Mouse (Mus musculus) liver, embryonic 11.5 days (tissue): ENCODE measurements at regions not wholly inside any gene's neighbourhood (a gene's known extent, or its start where the extent isn't known, plus 50 kb on each side); places are given as distances from the start of the nearest gene placed in this dataset.
A peak's percentile ranks its signal among the peaks of the same experiment; 100 is the strongest.

Source experiments
- ATAC-seq: fragments of 200-750 bp; cut with Nextera tagmentation; replicated peaks from 2 replicates; pipeline ENCODE4 v1.8.0; 2017; ENCODE audit warnings: moderate number of reproducible peaks, mild to moderate bottlenecking, moderate TSS enrichment, moderate library complexity; ENCODE audit not compliant: low FRiP score
- DNase-seq: peaks from one replicate; pipeline ENCODE4 v3.0.0-alpha.2; 2017; ENCODE audit warnings: low spot score
- H3K27ac ChIP-seq: fragments of 300-500 bp; sonication (generic); 2 replicates; pipeline ENCODE4 v1.5.1; 2014; ENCODE audit warnings: mild to moderate bottlenecking, low read depth, low read length, control low read depth
- H3K27me3 ChIP-seq: fragments of 300-500 bp; sonication (generic); replicated peaks from 2 replicates; pipeline ENCODE4 v1.6.1; 2014; ENCODE audit warnings: low read length, mixed read lengths; ENCODE audit not compliant: control insufficient read depth, insufficient read depth
- H3K36me3 ChIP-seq: fragments of 300-500 bp; sonication (generic); 2 replicates; pipeline ENCODE4 v1.6.1; 2014; ENCODE audit warnings: mild to moderate bottlenecking, low read length, moderate library complexity, mixed read lengths; ENCODE audit not compliant: control insufficient read depth, insufficient read depth
- H3K4me1 ChIP-seq: fragments of 300-500 bp; sonication (generic); replicated peaks from 2 replicates; pipeline ENCODE4 v1.6.1; 2014; ENCODE audit warnings: low read length, mixed read lengths; ENCODE audit not compliant: control insufficient read depth, insufficient read depth
- H3K4me2 ChIP-seq: fragments of 300-500 bp; sonication (generic); 2 replicates; pipeline ENCODE4 v1.6.1; 2014; ENCODE audit warnings: mild to moderate bottlenecking, control low read depth, moderate library complexity
- H3K4me3 ChIP-seq: fragments of 300-500 bp; sonication (generic); 2 replicates; pipeline ENCODE4 v1.5.1; 2014; ENCODE audit warnings: low read depth, low read length, control low read depth
- H3K9ac ChIP-seq: fragments of 300-500 bp; sonication (generic); 2 replicates; pipeline ENCODE4 v1.6.1; 2014; ENCODE audit warnings: low read depth, low read length, control low read depth
- H3K9me3 ChIP-seq: fragments of 300-500 bp; sonication (generic); 2 replicates; pipeline ENCODE4 v1.6.1; 2016; ENCODE audit warnings: low read length, inconsistent platforms, mixed read lengths; ENCODE audit not compliant: control insufficient read depth
- WGBS: fragments of 180-500 bp; shearing (Covaris S2); extraction: QIAGEN DNeasy Blood & Tissue Kit; methylation state at CpG from one replicate; pipeline ENCODE4 v1.1.7; 2014; 5-methylcytosine and 5-hydroxymethylcytosine counted together

GRCm38 (mm10) chr8:67143479-67143878, 283.5 kb downstream of the Naf1 start:
- ATAC-seq (no peak), DNase-seq (no peak)
- H3K4me2 ChIP-seq: no peak overlapping the region
- H3K9ac ChIP-seq: no peak overlapping the region
- H3K27me3 ChIP-seq: no peaks in the 10 kb centered on the region
- H3K4me1 ChIP-seq: no peaks in the 10 kb centered on the region
- no peak overlapping the region for H3K27ac ChIP-seq
- H3K9me3 ChIP-seq: no peaks in the 10 kb centered on the region
- 57% methylated on average over 4 of the region's 4 CpGs for WGBS
- H3K4me3 ChIP-seq: no peak overlapping the region
- H3K36me3 ChIP-seq: no peaks in the 10 kb centered on the region

- no peak overlapping the region for H3K9ac ChIP-seq
- H3K4me1 ChIP-seq: no peaks in the 10 kb centered on the region
- no peak overlapping the region for H3K4me2 ChIP-seq
- no peaks in the 10 kb centered on the region for H3K27me3 ChIP-seq
- no peaks in the 10 kb centered on the region for H3K36me3 ChIP-seq
- H3K27ac ChIP-seq: no peak overlapping the region
- 67% methylated on average over 5 of the region's 5 CpGs for WGBS
- ATAC-seq (no peak), DNase-seq (no peak)
- H3K9me3 ChIP-seq: no peaks in the 10 kb centered on the region
- H3K4me3 ChIP-seq: no peak overlapping the region
Measured at GRCm38 (mm10) chr8:67181741-67182140, 321.7 kb downstream of the Naf1 start.

- Histone ChIP-seq H3K4me1 (no peaks in the 10 kb centered on the region), H3K36me3 (no peaks in the 10 kb centered on the region), H3K27ac (no peak overlapping the region), H3K27me3 (no peaks in the 10 kb centered on the region), H3K4me2 (no peak overlapping the region), H3K9ac (no peak overlapping the region), H3K9me3 (no peaks in the 10 kb centered on the region), H3K4me3 (no peak overlapping the region)
- ATAC-seq: no peak
- DNase-seq: no peak
Measured at GRCm38 (mm10) chr8:67199213-67199612, 324.4 kb upstream of the Nat3 start.

- 75% methylated on average over 1 of the region's 1 CpGs for WGBS
- no peak overlapping the region for H3K27ac ChIP-seq
- no peak overlapping the region for H3K9ac ChIP-seq
- no peak overlapping the region for H3K4me3 ChIP-seq
- H3K9me3 ChIP-seq: no peaks in the 10 kb centered on the region
- H3K36me3 ChIP-seq: no peaks in the 10 kb centered on the region
- H3K27me3 ChIP-seq: no peaks in the 10 kb centered on the region
- no peaks in the 10 kb centered on the region for H3K4me1 ChIP-seq
- H3K4me2 ChIP-seq: no peak overlapping the region
- no peak for DNase-seq
- ATAC-seq: no peak
Measured at GRCm38 (mm10) chr8:67206064-67206463, 317.6 kb upstream of the Nat3 start.

DNA sequence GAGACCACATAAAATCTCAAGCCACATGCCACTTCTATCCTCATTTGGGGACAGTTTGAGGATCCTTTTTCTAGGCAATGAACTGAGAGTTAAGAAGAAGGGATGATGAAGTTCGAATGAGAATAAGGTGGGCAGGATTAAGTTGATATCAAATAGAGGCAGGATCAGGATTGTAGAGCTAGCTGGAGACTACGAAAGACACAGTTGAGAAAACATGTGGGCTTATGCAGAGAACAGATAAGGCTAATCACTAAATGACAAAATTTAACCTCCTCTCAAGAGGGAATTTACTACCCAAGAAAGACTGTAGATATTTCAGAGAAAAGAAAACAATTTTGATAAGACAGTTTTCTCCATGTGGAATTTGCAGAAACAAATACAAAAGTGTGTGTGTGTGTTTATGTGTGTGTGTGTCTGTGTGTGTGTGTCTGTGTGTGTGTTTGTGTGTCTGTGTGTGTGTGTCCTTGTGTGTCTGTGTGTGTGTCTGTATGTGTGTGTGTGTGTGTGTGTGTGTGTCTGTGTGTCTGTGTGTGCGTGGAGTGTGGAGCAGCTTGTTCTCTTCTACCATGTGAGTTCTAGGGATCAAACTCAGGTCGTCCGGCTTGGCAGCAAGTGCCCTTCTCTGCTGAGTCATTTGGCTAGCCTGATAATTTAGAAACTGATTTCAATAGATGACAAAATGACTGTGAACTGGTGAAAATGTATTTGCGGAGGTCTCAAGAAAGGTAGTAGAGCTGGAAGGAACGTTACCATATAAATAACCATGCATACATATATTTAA, 291.5 kb upstream of the Nat3 start:
- Histone ChIP-seq H3K9ac (no peak overlapping the region), H3K36me3 (no peaks in the 10 kb centered on the region), H3K4me3 (no peak overlapping the region), H3K27me3 (no peaks in the 10 kb centered on the region), H3K9me3 (no peaks in the 10 kb centered on the region), H3K27ac (no peak overlapping the region), H3K4me2 (no peak overlapping the region), H3K4me1 (no peaks in the 10 kb centered on the region)
- WGBS: 76% methylated on average over 7 of the region's 7 CpGs
- no peak for DNase-seq
- peak; percentile 53; the same call in 1 of the 2 replicates for ATAC-seq

DNA sequence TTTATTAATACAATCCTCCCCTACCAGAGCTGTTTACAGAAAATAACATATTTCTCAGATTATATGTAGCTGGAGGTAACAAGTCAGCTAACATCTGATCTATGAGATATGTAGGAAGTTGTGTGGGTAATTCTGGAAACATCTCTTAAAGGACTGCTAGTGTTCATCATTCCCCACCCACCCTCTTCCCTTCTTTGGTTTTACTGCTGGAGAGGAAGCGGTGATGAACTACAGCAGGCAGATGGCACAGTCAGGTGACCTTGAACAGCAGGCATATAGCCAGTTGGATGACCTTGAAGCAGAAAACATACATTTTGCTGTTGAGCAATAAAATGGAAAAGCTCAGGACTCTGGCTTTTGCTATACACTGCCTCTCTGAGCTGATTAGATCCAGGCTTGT, 284.7 kb upstream of the Nat3 start:
- Histone ChIP-seq H3K27me3 (no peaks in the 10 kb centered on the region), H3K9me3 (no peaks in the 10 kb centered on the region), H3K4me3 (no peak overlapping the region), H3K4me2 (no peak overlapping the region), H3K27ac (no peak overlapping the region), H3K9ac (no peak overlapping the region), H3K4me1 (no peaks in the 10 kb centered on the region), H3K36me3 (no peaks in the 10 kb centered on the region)
- ATAC-seq: no peak
- no peak for DNase-seq
- 74% methylated on average over 1 of the region's 1 CpGs for WGBS

DNA sequence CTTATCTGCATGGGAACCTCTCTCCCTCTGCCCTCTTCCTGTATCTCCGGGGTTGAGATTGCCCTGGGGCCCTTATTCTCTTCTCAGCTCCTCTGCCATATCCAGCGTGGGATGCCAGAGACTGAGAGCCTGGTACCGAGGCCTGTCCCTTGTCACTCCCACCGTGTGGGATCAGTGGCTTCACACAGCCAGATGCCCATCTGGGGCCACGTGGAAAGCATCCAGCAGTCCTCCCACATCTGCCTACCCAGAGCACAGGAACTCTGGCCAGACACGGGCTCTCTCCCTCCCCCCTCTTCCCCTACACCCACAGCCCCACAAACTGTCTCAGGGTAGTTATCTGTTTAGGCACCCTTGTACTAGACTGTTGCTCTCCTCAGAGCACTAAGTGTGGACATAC, 244.9 kb upstream of the Nat3 start:
- Histone ChIP-seq H3K36me3 (no peaks in the 10 kb centered on the region), H3K4me3 (no peak overlapping the region), H3K27ac (no peak overlapping the region), H3K9me3 (no peaks in the 10 kb centered on the region), H3K4me1 (no peaks in the 10 kb centered on the region), H3K27me3 (no peaks in the 10 kb centered on the region), H3K9ac (no peak overlapping the region), H3K4me2 (no peak overlapping the region)
- DNase-seq (no peak), ATAC-seq (no peak)
- WGBS: 52% methylated on average over 6 of the region's 6 CpGs

- Histone ChIP-seq H3K4me1 (no peaks in the 10 kb centered on the region), H3K36me3 (no peaks in the 10 kb centered on the region), H3K9me3 (no peaks in the 10 kb centered on the region), H3K4me2 (no peak overlapping the region), H3K27ac (no peak overlapping the region), H3K4me3 (no peak overlapping the region), H3K27me3 (no peaks in the 10 kb centered on the region), H3K9ac (no peak overlapping the region)
- DNase-seq: no peak
- ATAC-seq: no peak
Measured at GRCm38 (mm10) chr8:67279449-67279848, 244.2 kb upstream of the Nat3 start.

GRCm38 (mm10) chr8:67310494-67310893, 213.2 kb upstream of the Nat3 start:
- H3K4me2 ChIP-seq: no peak overlapping the region
- DNase-seq (no peak), ATAC-seq (no peak)
- 69% methylated on average over 1 of the region's 1 CpGs for WGBS
- H3K27ac ChIP-seq: no peak overlapping the region
- no peaks in the 10 kb centered on the region for H3K4me1 ChIP-seq
- no peak overlapping the region for H3K9ac ChIP-seq
- no peaks in the 10 kb centered on the region for H3K27me3 ChIP-seq
- no peaks in the 10 kb centered on the region for H3K9me3 ChIP-seq
- H3K36me3 ChIP-seq: no peaks in the 10 kb centered on the region
- no peak overlapping the region for H3K4me3 ChIP-seq
